Mouse (Mus musculus) cortical plate, adult 2 months (tissue): Measurements from ENCODE around the gene Mrpl34.

Experiments used
- CTCF ChIP-seq: fragments of 200-500 bp; IDR thresholded peaks from 2 replicates; pipeline ENCODE4 v1.5.1; 2011; ENCODE audit warnings: mild to moderate bottlenecking, control low read depth, low read length; ENCODE audit not compliant: insufficient read depth; ENCODE audit errors: extremely low read depth
- POLR2A ChIP-seq: fragments of 200-500 bp; IDR thresholded peaks from 2 replicates; pipeline ENCODE4 v1.6.1; 2011; ENCODE audit warnings: mild to moderate bottlenecking, low read length, control low read depth; ENCODE audit not compliant: insufficient read depth; ENCODE audit errors: extremely low read depth

GRCm38 (mm10) chr8:71452669-71453068 lies 12.1 kb upstream of the Mrpl34 start:
- no peak for TF ChIP-seq CTCF
- no peak for TF ChIP-seq POLR2A
